Mouse (Mus musculus): ENCODE data around the gene Lif. TPM values are rescaled to one million over a fixed set of nuclear protein-coding genes. Genes with fewer than 3 reads are reported as not detected.

Lif gene
- polyA plus RNA-seq, 2 experiments: 0.02 TPM; not detected in 1

- WGBS (ENCODE audit: insufficient replicate concordance): 54% methylated on average over 12 of the region's 12 CpGs
- Histone ChIP-seq H3K9ac (replicated peaks) (no peak overlapping the region), H3K27me3 (ENCODE audit: control insufficient read depth, insufficient read depth, low read length) (no peaks in the 10 kb centered on the region), H3K4me3 (ENCODE audit: insufficient read depth in 1 of 2, low read depth in 2 of 2, low read length in 2 of 2) (no peak overlapping the region), H3K36me3 (replicated peaks; ENCODE audit: control insufficient read depth, insufficient read depth, low read depth) (no peaks in the 10 kb centered on the region), H3K27ac (no peak overlapping the region), H3K4me2 (ENCODE audit: low read depth) (no peak overlapping the region), H3K4me1 (replicated peaks; ENCODE audit: control insufficient read depth in 2 of 2, insufficient read depth in 2 of 2, low read length in 1 of 2) (peaks cover 0 to 7% of the 10 kb centered on the region in 2 experiments; a peak in 2 of 4 replicates), H3K9me3 (ENCODE audit: control insufficient read depth, low read length) (no peaks in the 10 kb centered on the region)
- no peak for ATAC-seq (ENCODE audit: insufficient read depth)
- DNase-seq (ENCODE audit: low read depth in 3 of 3, low spot score in 3 of 3): no peak
- TF ChIP-seq EP300 (IDR thresholded peaks at IDR 0.05; ENCODE audit: low read depth) (no peak), CTCF (IDR thresholded peaks at IDR 0.05; ENCODE audit: low read depth) (no peak)
Observed at GRCm38 (mm10) chr11:4299191-4299590, 41.8 kb downstream of the Lif start.

GRCm38 (mm10) chr11:4299735-4300474 lies 42.5 kb downstream of the Lif start:
- WGBS (ENCODE audit: insufficient replicate concordance): 59% methylated on average over 14 of the region's 14 CpGs

GRCm38 (mm10) chr11:4300683-4301082 lies 43.3 kb downstream of the Lif start:
- Histone ChIP-seq H3K4me2 (ENCODE audit: low read depth) (no peak overlapping the region), H3K4me3 (ENCODE audit: insufficient read depth in 1 of 2, low read depth in 2 of 2, low read length in 2 of 2) (no peak overlapping the region), H3K9ac (replicated peaks) (no peak overlapping the region), H3K27ac (no peak overlapping the region), H3K9me3 (ENCODE audit: control insufficient read depth, low read length) (no peaks in the 10 kb centered on the region), H3K4me1 (replicated peaks; ENCODE audit: control insufficient read depth in 2 of 2, insufficient read depth in 2 of 2, low read length in 1 of 2) (peaks cover 0 to 4% of the 10 kb centered on the region in 2 experiments; a peak in 1 of 4 replicates), H3K36me3 (replicated peaks; ENCODE audit: control insufficient read depth, insufficient read depth, low read depth) (no peaks in the 10 kb centered on the region), H3K27me3 (ENCODE audit: control insufficient read depth, insufficient read depth, low read length) (no peaks in the 10 kb centered on the region)
- TF ChIP-seq EP300 (IDR thresholded peaks at IDR 0.05; ENCODE audit: low read depth): no peak
- no peak for TF ChIP-seq CTCF (IDR thresholded peaks at IDR 0.05; ENCODE audit: low read depth)
- DNase-seq (ENCODE audit: low read depth in 3 of 3, low spot score in 3 of 3) (no peak), ATAC-seq (ENCODE audit: insufficient read depth) (no peak)
- WGBS (ENCODE audit: insufficient replicate concordance): 51% methylated on average over 3 of the region's 3 CpGs

More at GRCm38 (mm10) chr11:4299735-4300474, 42.5 kb downstream of the Lif start:
- Histone ChIP-seq H3K4me1 (replicated peaks; ENCODE audit: control insufficient read depth in 2 of 2, insufficient read depth in 2 of 2, low read length in 1 of 2) (peaks cover 0 to 7% of the 10 kb centered on the region in 2 experiments; a peak in 2 of 4 replicates), H3K27ac (no peak overlapping the region), H3K36me3 (replicated peaks; ENCODE audit: control insufficient read depth, insufficient read depth, low read depth) (no peaks in the 10 kb centered on the region), H3K4me3 (ENCODE audit: insufficient read depth in 1 of 2, low read depth in 2 of 2, low read length in 2 of 2) (no peak overlapping the region), H3K27me3 (ENCODE audit: control insufficient read depth, insufficient read depth, low read length) (no peaks in the 10 kb centered on the region), H3K9me3 (ENCODE audit: control insufficient read depth, low read length) (no peaks in the 10 kb centered on the region), H3K9ac (replicated peaks) (no peak overlapping the region), H3K4me2 (ENCODE audit: low read depth) (no peak overlapping the region)
- ATAC-seq (ENCODE audit: insufficient read depth): no peak
- TF ChIP-seq CTCF (IDR thresholded peaks at IDR 0.05; ENCODE audit: low read depth): no peak
- TF ChIP-seq EP300 (IDR thresholded peaks at IDR 0.05; ENCODE audit: low read depth): no peak
- DNase-seq (ENCODE audit: low read depth in 3 of 3, low spot score in 3 of 3): no peak

- ATAC-seq (ENCODE audit: insufficient read depth): no peak
Observed at GRCm38 (mm10) chr11:4302363-4302913, 45.1 kb downstream of the Lif start.

GRCm38 (mm10) chr11:4303033-4303432 lies 45.7 kb downstream of the Lif start:
- no peaks in the 10 kb centered on the region; a peak in 1 of 4 replicates for H3K4me1 ChIP-seq (replicated peaks; ENCODE audit: control insufficient read depth in 2 of 2, insufficient read depth in 2 of 2, low read length in 1 of 2)
- ATAC-seq (ENCODE audit: insufficient read depth) (no peak), DNase-seq (ENCODE audit: low read depth in 3 of 3, low spot score in 3 of 3) (no peak)
- H3K36me3 ChIP-seq (replicated peaks; ENCODE audit: control insufficient read depth, insufficient read depth, low read depth): no peaks in the 10 kb centered on the region
- no peak overlapping the region for H3K4me2 ChIP-seq (ENCODE audit: low read depth)
- TF ChIP-seq EP300 (IDR thresholded peaks at IDR 0.05; ENCODE audit: low read depth) (no peak), CTCF (IDR thresholded peaks at IDR 0.05; ENCODE audit: low read depth) (no peak)
- no peak overlapping the region for H3K9ac ChIP-seq (replicated peaks)
- WGBS (ENCODE audit: insufficient replicate concordance): 65% methylated on average over 9 of the region's 9 CpGs
- no peak overlapping the region for H3K4me3 ChIP-seq (ENCODE audit: insufficient read depth in 1 of 2, low read depth in 2 of 2, low read length in 2 of 2)
- H3K27me3 ChIP-seq (ENCODE audit: control insufficient read depth, insufficient read depth, low read length): no peaks in the 10 kb centered on the region
- no peaks in the 10 kb centered on the region for H3K9me3 ChIP-seq (ENCODE audit: control insufficient read depth, low read length)
- no peak overlapping the region for H3K27ac ChIP-seq

More at GRCm38 (mm10) chr11:4302363-4302913, 45.1 kb downstream of the Lif start:
- H3K4me3 ChIP-seq (ENCODE audit: insufficient read depth in 1 of 2, low read depth in 2 of 2, low read length in 2 of 2): no peak overlapping the region
- DNase-seq (ENCODE audit: low read depth in 3 of 3, low spot score in 3 of 3): no peak
- H3K9me3 ChIP-seq (ENCODE audit: control insufficient read depth, low read length): no peaks in the 10 kb centered on the region
- no peak overlapping the region for H3K4me2 ChIP-seq (ENCODE audit: low read depth)
- 51% methylated on average over 5 of the region's 5 CpGs for WGBS (ENCODE audit: insufficient replicate concordance)
- H3K4me1 ChIP-seq (replicated peaks; ENCODE audit: control insufficient read depth in 2 of 2, insufficient read depth in 2 of 2, low read length in 1 of 2): peaks cover 0 to 2% of the 10 kb centered on the region in 2 experiments; a peak in 1 of 4 replicates
- TF ChIP-seq EP300 (IDR thresholded peaks at IDR 0.05; ENCODE audit: low read depth) (no peak), CTCF (IDR thresholded peaks at IDR 0.05; ENCODE audit: low read depth) (no peak)
- no peak overlapping the region for H3K27ac ChIP-seq
- no peak overlapping the region for H3K9ac ChIP-seq (replicated peaks)
- no peaks in the 10 kb centered on the region for H3K36me3 ChIP-seq (replicated peaks; ENCODE audit: control insufficient read depth, insufficient read depth, low read depth)
- no peaks in the 10 kb centered on the region for H3K27me3 ChIP-seq (ENCODE audit: control insufficient read depth, insufficient read depth, low read length)

Measured in liver, embryonic 14.5 days (tissue).